Mouse (Mus musculus) kidney, adult 2 months (tissue): ENCODE data around the gene Emd.

ENCODE experiments used
- CTCF ChIP-seq: fragments of 200-500 bp; conservative IDR thresholded peaks from 2 replicates; pipeline ENCODE4 v1.5.1; 2011; ENCODE audit warnings: low read depth, mild to moderate bottlenecking, control low read depth, low read length, moderate library complexity, mixed read lengths; ENCODE audit not compliant: insufficient read depth, insufficient read length
- POLR2A ChIP-seq: fragments of 200-500 bp; IDR thresholded peaks from one replicate; pipeline ENCODE4 v1.6.1; 2011; ENCODE audit warnings: low read depth, low read length, control low read depth

DNA sequence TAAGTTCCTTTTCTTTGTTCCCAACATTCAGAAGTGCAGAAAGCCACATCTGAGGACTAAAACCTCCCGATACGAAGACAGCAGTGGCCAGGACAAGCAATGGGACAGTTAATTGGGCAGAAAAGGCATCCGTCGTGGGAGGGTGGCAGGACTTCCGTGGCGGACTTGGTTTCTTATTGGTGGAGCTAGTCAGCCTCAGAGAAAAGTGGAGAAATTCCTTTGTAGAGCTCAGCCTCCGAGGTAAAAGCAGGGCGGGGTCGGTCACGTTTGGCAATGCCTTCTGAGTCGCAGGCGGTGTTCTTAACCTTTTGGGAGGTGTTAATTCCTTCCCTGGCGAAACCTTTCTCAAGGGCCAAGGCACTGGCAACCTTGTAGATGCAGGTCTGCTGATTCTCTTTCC lies 35.0 kb upstream of the Emd start:
- TF ChIP-seq CTCF: no peak
- no peak for TF ChIP-seq POLR2A
